ENCODE assay signal across 15 mouse cellular contexts in genomic region chr9:68109841-68110240, GRCm38 (mm10).
"Had no signal": no experiment of that assay in that cellular context is flagged by ENCODE, and none has a peak within 500 bp of the region (broad histone marks: within the 10 kb centered on the region; RNA-seq: fewer than 3 reads in every experiment).

No protein-coding gene starts in this region.

- H3K36me3 ChIP-seq: lung, embryonic 15.5 days; midbrain, embryonic 13.5 days; midbrain, embryonic 15.5 days; neural tube, embryonic 12.5 days; stomach, embryonic 15.5 days had no signal

- H3K27me3 ChIP-seq: lung, embryonic 15.5 days; megakaryocyte, embryonic 14.5 days; midbrain, embryonic 13.5 days; midbrain, embryonic 15.5 days; neural tube, embryonic 12.5 days; stomach, embryonic 15.5 days had no signal

- H3K27ac ChIP-seq: lung, embryonic 15.5 days; macrophage; midbrain, embryonic 13.5 days; midbrain, embryonic 15.5 days; neural tube, embryonic 12.5 days; stomach, embryonic 15.5 days; stomach, postnatal 0 days had no signal

- DNase-seq: lung, adult 2 months; lung, postnatal 14 days; lung, postnatal 36 days; right cerebral cortex, postnatal 14 days; thymus, adult 2 months; thymus, postnatal 25 days; thymus, postnatal 4 days had no signal

- H3K4me3 ChIP-seq: lung, embryonic 15.5 days; megakaryocyte, embryonic 14.5 days; midbrain, embryonic 13.5 days; midbrain, embryonic 15.5 days; neural tube, embryonic 12.5 days; stomach, embryonic 15.5 days had no signal

- H3K9ac ChIP-seq: lung, embryonic 15.5 days; midbrain, embryonic 13.5 days; midbrain, embryonic 15.5 days; neural tube, embryonic 12.5 days; stomach, embryonic 15.5 days had no signal

- H3K4me1 ChIP-seq: lung, embryonic 15.5 days; megakaryocyte, embryonic 14.5 days; midbrain, embryonic 15.5 days; neural tube, embryonic 12.5 days; stomach, embryonic 15.5 days had no signal
